Mouse (Mus musculus) stomach, embryonic 16.5 days (tissue): ENCODE data around the gene Ptgfrn. TPM values are rescaled to one million over a fixed set of nuclear protein-coding genes. Genes with fewer than 3 reads are reported as not detected.

Experiments
- ATAC-seq: fragments of 200-750 bp; cut with Nextera tagmentation; 2 replicates; pipeline ENCODE4 v1.8.0; 2017; ENCODE audit warnings: moderate number of reproducible peaks, moderate TSS enrichment; ENCODE audit not compliant: insufficient read depth, low FRiP score
- H3K27ac ChIP-seq: fragments of 300-500 bp; sonication (generic); 2 replicates; pipeline ENCODE4 v1.5.1; 2014; ENCODE audit warnings: low read length
- H3K27me3 ChIP-seq: fragments of 300-500 bp; sonication (generic); 2 replicates; pipeline ENCODE4 v1.6.1; 2014; ENCODE audit warnings: low read length, control low read depth, mixed read lengths; ENCODE audit not compliant: control insufficient read depth, insufficient read depth
- H3K36me3 ChIP-seq: fragments of 300-500 bp; sonication (generic); 2 replicates; pipeline ENCODE4 v1.6.1; 2014; ENCODE audit warnings: low read length; ENCODE audit not compliant: control insufficient read depth, insufficient read depth
- H3K4me1 ChIP-seq: fragments of 300-500 bp; sonication (generic); 2 replicates; pipeline ENCODE4 v1.6.1; 2014; ENCODE audit warnings: low read length, control low read depth, mixed read lengths; ENCODE audit not compliant: control insufficient read depth, insufficient read depth
- H3K4me2 ChIP-seq: fragments of 300-500 bp; sonication (generic); 2 replicates; pipeline ENCODE4 v1.6.1; 2014; ENCODE audit warnings: low read depth, low read length, mixed read lengths
- H3K4me3 ChIP-seq: fragments of 300-500 bp; sonication (generic); replicated peaks from 2 replicates; pipeline ENCODE4 v1.5.1; 2014; ENCODE audit warnings: mild to moderate bottlenecking, low read length
- H3K9ac ChIP-seq: fragments of 300-500 bp; sonication (generic); 2 replicates; pipeline ENCODE4 v1.6.1; 2014; ENCODE audit warnings: low read length
- H3K9me3 ChIP-seq: fragments of 300-500 bp; sonication (generic); replicated peaks from 2 replicates; pipeline ENCODE4 v1.6.1; 2016; ENCODE audit warnings: low read length, control low read depth; ENCODE audit not compliant: control insufficient read depth
- WGBS: fragments of 180-500 bp; shearing (Covaris S2); extraction: QIAGEN DNeasy Blood & Tissue Kit; methylation state at CpG from one replicate; pipeline ENCODE4 v1.1.7; 2014; 5-methylcytosine and 5-hydroxymethylcytosine counted together
- polyA plus RNA-seq: library from polyadenylated mRNA; unstranded; fragments of >200 nt; fragmentation: Nextera tagmentation; extraction: Ambion mirVana; gene quantifications from 2 replicates; pipeline ENCODE4 v1.2.1, GENCODE M21; 2015

Ptgfrn gene
- 4.6 and 4.9 TPM in 2 replicates for polyA plus RNA-seq

DNA sequence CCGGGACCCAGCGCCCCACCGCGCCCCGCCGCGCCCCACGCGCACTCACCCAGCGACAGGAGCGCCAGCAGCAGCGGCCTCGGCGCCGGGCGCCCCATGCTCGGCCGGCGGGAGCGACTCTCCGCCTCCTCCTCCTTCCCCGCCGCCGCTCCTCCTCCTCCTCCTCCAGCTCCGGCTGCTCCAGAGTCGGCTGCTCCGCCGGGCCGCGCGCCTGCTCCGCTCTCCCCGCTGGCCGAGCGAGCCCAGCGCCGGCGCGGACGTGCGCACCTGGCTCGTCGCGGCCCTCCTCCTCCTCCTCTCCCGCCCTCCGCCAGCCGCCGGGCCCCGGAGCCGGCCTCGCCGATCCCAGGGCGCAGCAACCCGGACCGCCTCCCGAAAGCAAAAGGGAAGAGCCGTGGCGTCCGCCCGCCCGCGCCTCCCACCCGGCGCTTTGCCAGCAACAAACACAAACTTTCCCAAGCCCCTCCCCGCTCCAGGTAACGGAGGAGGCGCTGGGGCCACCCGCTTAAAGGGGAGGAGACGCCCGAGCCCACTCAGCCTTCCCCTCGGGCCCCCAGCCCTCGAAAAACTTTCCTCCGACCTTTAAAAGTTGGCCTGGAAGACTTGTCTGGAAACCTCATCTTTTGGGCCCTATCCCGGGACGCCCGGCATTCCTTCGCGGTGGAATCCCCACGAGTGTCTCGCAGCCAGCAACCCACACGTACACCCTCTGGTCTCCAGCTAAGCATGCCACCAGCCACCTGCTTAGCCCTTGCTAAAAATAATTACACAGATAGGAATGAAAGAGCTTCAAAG, at the start of gene Ptgfrn:
Gene Ptgfrn, minus strand, starts transcription at position 236 of the 795 bp plus-strand sequence.
- H3K4me1 ChIP-seq, result peaks cover 44% of the 10 kb centered on the region
- peak within 1 kb of the TSS; percentile 95 for H3K27ac ChIP-seq
- no peaks in the 10 kb centered on the region for H3K36me3 ChIP-seq
- peak within 1 kb of the TSS; percentile 78 for H3K4me3 ChIP-seq
- H3K9me3 ChIP-seq, result no peaks in the 10 kb centered on the region
- H3K27me3 ChIP-seq, result no peaks in the 10 kb centered on the region
- ATAC-seq, result peak; percentile 80
- under 1% methylated on average over 57 of the region's 81 CpGs for WGBS
- peak within 1 kb of the TSS; percentile 84 for H3K4me2 ChIP-seq
- peak within 1 kb of the TSS; percentile 87 for H3K9ac ChIP-seq

DNA sequence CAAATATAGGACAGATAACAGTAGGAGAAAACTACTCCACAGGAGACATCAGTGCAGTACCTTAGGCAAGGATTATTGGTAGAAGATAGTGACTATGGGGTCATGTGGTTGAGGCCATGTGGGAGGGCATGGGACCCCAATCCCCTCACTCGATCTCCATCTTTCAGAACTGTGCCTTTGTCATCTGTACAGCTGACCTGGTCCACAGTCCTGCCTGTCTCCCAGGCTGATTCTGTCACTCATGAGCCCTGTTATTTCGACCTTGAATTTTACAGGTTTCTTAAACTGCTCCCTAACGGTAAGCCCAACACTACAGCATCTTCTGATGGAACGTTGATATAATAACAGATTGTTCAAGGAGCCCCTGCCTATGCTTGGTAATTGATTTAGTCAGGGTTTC, 49.6 kb upstream of the Ptgfrn start:
- Histone ChIP-seq H3K9me3 (no peaks in the 10 kb centered on the region), H3K27ac (no peak overlapping the region), H3K4me1 (peaks cover 23% of the 10 kb centered on the region), H3K4me3 (no peak overlapping the region), H3K4me2 (no peak overlapping the region), H3K36me3 (no peaks in the 10 kb centered on the region), H3K27me3 (no peaks in the 10 kb centered on the region), H3K9ac (no peak overlapping the region)
- no peak for ATAC-seq
- 75% methylated on average over 4 of the region's 4 CpGs for WGBS

DNA sequence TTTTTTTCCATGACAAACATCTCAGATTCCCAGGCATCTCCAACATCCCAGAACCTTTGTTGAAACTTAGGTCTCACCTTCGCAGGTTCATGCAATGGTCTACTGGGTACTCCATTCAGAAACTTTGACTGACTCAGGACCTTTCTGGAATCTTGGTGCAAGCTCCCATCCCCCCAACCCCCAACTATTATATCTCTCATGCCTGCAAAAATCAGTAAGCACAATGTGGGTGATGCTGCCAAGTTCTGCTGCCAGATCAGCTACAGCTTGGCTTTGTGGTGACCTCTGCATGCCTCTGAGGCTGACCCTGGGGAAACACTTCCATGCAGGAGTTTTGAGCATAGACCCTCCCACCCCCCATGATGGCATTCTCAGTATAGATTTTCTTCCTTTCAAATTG, 44.0 kb upstream of the Ptgfrn start:
- whole genome bisulfite sequencing, result 85% methylated on average over 1 of the region's 1 CpGs
- ATAC-seq, result no peak
- Histone ChIP-seq H3K9me3 (no peaks in the 10 kb centered on the region), H3K9ac (no peak overlapping the region), H3K27ac (no peak overlapping the region), H3K27me3 (no peaks in the 10 kb centered on the region), H3K4me2 (no peak overlapping the region), H3K4me3 (no peak overlapping the region), H3K4me1 (no peaks in the 10 kb centered on the region), H3K36me3 (no peaks in the 10 kb centered on the region)

DNA sequence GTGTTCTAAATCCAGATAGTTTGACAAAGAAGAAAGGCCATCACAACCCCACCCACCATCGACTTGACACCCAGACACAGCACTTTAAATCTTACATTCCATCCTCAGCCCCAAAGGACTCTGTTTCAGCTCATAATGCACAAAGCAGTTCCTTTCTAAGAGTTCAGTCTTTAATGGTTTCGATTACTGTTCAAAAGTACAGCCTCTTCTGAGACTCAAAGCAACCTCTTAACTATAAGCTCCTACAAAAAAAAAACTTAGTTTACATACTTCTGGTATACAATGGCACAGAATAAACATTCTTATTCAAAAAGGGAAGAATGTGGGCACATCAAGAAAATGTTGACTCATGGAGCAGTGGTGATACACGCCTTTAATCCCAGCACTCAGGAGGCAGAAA, 43.3 kb upstream of the Ptgfrn start:
- Histone ChIP-seq H3K4me1 (no peaks in the 10 kb centered on the region), H3K27me3 (no peaks in the 10 kb centered on the region), H3K36me3 (no peaks in the 10 kb centered on the region), H3K4me3 (no peak overlapping the region), H3K9me3 (no peaks in the 10 kb centered on the region), H3K4me2 (no peak overlapping the region), H3K27ac (no peak overlapping the region), H3K9ac (no peak overlapping the region)
- WGBS, result 65% methylated on average over 3 of the region's 3 CpGs
- no peak for ATAC-seq

DNA sequence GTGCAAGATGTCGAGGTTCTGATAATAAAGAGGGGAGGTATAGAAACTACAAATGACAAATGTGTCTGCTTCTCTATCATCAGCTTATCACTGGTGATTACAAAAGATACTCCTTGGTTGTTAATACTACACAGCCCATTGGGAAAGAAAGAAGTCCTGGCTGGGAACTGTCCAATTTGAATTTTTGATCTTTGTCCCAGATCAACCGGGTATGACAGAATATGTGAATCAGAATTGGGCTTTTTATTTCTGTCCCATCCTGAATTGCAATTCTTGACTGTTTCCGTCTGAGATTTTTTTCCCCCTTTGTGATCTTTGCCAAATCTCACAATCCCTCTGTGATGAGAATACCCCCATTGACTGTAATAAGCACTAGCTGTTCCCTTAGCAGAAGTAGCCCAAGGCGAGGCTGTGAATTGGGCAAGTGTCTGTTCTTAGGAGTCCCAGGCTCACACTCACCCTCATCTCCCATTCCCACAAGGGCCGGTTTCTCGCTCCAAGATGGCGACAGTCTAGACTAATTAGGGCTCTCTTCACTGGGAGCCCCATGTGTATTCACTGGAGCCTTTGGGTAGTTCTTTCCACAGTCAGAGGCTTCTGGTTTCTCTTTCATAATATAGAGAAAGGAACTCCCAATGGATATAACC, 36.2 kb upstream of the Ptgfrn start:
- Histone ChIP-seq H3K4me1 (0 out of 2 replicates have a peak, but pooled peaks cover 4% of the 10 kb centered on the region), H3K9ac (no peak overlapping the region), H3K4me2 (no peak overlapping the region), H3K27ac (no peak overlapping the region), H3K36me3 (no peaks in the 10 kb centered on the region), H3K4me3 (no peak overlapping the region), H3K9me3 (peaks cover 3% of the 10 kb centered on the region; the same call in 1 of the 2 replicates), H3K27me3 (no peaks in the 10 kb centered on the region)
- ATAC-seq, result no peak
- 69% methylated on average over 7 of the region's 7 CpGs for WGBS

DNA sequence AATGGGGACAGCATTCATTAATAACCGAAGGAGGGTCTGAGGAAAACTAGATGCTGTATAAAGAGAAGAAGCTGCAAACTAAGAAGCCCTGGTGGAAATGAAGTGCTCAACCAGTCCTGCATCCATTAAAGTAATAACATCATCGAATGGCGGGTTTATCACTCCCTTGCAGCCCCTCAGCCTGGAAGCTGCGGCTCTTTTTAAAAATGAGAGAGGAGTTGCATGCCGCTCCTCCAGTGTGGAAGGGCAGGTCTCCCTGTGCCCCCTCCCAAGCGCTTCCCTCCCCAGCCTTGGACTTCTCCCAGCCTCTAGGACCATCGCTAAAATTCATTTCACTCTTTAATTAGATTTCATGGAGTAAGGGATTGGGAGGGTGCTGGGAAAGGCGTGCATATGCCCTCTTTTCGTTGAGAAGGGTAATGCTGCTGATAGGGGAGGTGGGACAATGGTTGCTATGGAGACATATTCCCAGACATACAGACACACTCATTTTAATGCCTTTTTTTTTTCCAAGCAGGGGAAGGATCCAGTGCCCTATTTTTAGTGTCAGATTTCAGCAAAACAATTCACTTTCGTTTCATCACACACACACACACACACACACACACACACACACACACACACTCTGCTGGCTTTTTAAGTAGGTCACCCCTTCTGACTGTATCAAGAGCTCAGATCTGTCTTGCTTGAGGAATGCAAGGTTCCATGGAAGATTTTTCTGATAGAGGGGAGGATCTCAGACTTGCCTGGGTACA, 35.4 kb upstream of the Ptgfrn start:
- peak overlapping the region; percentile 35; the same call in 1 of the 2 replicates for H3K4me2 ChIP-seq
- 0 out of 2 replicates have a peak, but pooled peaks cover 4% of the 10 kb centered on the region for H3K4me1 ChIP-seq
- 34% methylated on average over 10 of the region's 10 CpGs for WGBS
- H3K27me3 ChIP-seq, result no peaks in the 10 kb centered on the region
- H3K4me3 ChIP-seq, result no peak overlapping the region
- no peaks in the 10 kb centered on the region for H3K36me3 ChIP-seq
- ATAC-seq, result no peak
- H3K9ac ChIP-seq, result 0 out of 2 replicates have a peak overlapping the region, but pooled peaks have one; percentile 17
- no peak overlapping the region for H3K27ac ChIP-seq
- peaks cover 3% of the 10 kb centered on the region; the same call in 1 of the 2 replicates for H3K9me3 ChIP-seq

DNA sequence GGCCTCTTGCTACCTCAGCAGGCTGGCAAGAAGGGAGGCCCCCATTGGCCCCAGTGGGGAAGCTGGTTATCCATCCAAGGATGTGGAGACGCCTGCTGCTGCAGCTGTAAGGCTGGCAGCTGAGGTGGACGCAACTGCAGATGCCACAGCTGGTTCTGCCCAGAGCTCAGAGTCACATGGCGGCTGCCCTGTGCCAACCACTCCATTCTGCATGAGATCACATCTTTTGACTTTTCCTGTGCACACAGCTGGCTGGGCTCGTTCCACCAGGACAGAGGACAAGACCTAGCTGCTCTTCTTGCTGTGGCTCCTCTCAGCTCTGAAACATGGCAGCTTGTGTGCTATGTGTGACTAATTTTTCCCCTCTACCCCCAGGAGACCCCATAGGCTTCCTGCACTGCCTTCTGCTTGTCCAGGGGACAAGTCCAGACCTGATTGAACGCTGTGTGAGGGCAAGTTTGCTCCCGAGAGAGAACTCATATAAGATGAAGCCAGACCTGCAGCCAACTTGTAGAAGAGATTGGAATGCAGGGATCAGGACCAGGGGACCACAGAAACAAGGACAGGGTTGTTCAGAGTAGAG, 34.4 kb upstream of the Ptgfrn start:
- Histone ChIP-seq H3K4me2 (no peak overlapping the region), H3K27me3 (no peaks in the 10 kb centered on the region), H3K9ac (no peak overlapping the region), H3K4me1 (0 out of 2 replicates have a peak, but pooled peaks cover 4% of the 10 kb centered on the region), H3K4me3 (no peak overlapping the region), H3K27ac (no peak overlapping the region), H3K36me3 (no peaks in the 10 kb centered on the region), H3K9me3 (peaks cover 3% of the 10 kb centered on the region; the same call in 1 of the 2 replicates)
- ATAC-seq, result no peak
- 73% methylated on average over 6 of the region's 6 CpGs for WGBS

DNA sequence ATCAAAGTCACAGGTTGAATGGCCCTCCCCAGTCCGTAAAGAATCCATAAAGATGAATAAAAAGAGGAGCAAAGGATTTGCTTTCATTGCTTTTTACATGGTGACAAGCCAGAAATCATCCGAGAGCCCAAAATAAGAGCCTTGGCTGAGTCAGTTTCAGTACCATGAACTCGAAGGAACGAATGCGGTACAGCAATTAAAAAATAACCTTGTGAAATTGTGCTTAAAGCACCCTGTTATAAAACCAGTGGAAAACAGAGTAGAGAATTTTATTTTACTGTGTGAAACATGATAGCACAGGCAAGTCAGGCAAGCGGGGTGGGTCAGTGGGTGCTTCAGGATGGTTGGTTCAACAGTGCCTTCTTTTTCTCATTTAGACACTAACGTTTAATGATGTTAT, 33.4 kb upstream of the Ptgfrn start:
- no peak overlapping the region for H3K27ac ChIP-seq
- no peak overlapping the region for H3K4me3 ChIP-seq
- H3K4me1 ChIP-seq, result 0 out of 2 replicates have a peak, but pooled peaks cover 4% of the 10 kb centered on the region
- no peaks in the 10 kb centered on the region for H3K36me3 ChIP-seq
- no peak for ATAC-seq
- peaks cover 3% of the 10 kb centered on the region; the same call in 1 of the 2 replicates for H3K9me3 ChIP-seq
- H3K27me3 ChIP-seq, result no peaks in the 10 kb centered on the region
- H3K4me2 ChIP-seq, result no peak overlapping the region
- WGBS, result 75% methylated on average over 7 of the region's 7 CpGs
- H3K9ac ChIP-seq, result no peak overlapping the region
